Mouse (Mus musculus) forebrain, postnatal 0 days (tissue): ENCODE data around the gene Lrrc3b. TPM values are rescaled to one million over a fixed set of nuclear protein-coding genes. Genes with fewer than 3 reads are reported as not detected.

Experiments used
- ATAC-seq: fragments of 200-750 bp; cut with Nextera tagmentation; 2 replicates; pipeline ENCODE4 v1.8.0; 2017; ENCODE audit warnings: mild to moderate bottlenecking, moderate library complexity
- DNase-seq: peaks from one replicate; pipeline ENCODE4 v3.0.0-alpha.2; 2015
- H3K27ac ChIP-seq: fragments of 300-500 bp; sonication (generic); 2 replicates; pipeline ENCODE4 v1.5.1; 2014; ENCODE audit warnings: low read depth, mild to moderate bottlenecking, antibody characterized with exemption, low read length, moderate library complexity, mixed read lengths
- H3K27me3 ChIP-seq: fragments of 300-500 bp; sonication (generic); 2 replicates; pipeline ENCODE4 v1.6.1; 2014; ENCODE audit warnings: mild to moderate bottlenecking, low read length, mixed read lengths; ENCODE audit not compliant: insufficient read depth
- H3K36me3 ChIP-seq: fragments of 300-500 bp; sonication (generic); 2 replicates; pipeline ENCODE4 v1.6.1; 2014; ENCODE audit warnings: mild to moderate bottlenecking, moderate library complexity; ENCODE audit not compliant: insufficient read depth
- H3K4me1 ChIP-seq: fragments of 300-500 bp; sonication (generic); 2 replicates; pipeline ENCODE4 v1.6.1; 2014; ENCODE audit warnings: antibody characterized with exemption; ENCODE audit not compliant: insufficient read depth
- H3K4me2 ChIP-seq: fragments of 300-500 bp; sonication (generic); 2 replicates; pipeline ENCODE4 v1.6.1; 2014; ENCODE audit warnings: low read depth, mild to moderate bottlenecking, moderate library complexity
- H3K4me3 ChIP-seq: fragments of 300-500 bp; sonication (generic); 2 replicates; pipeline ENCODE4 v1.5.1; 2014; ENCODE audit warnings: low read depth, low read length, mixed read lengths
- H3K9ac ChIP-seq: fragments of 300-500 bp; sonication (generic); 2 replicates; pipeline ENCODE4 v1.6.1; 2014; ENCODE audit warnings: mild to moderate bottlenecking
- H3K9me3 ChIP-seq: fragments of 300-500 bp; sonication (generic); 2 replicates; pipeline ENCODE4 v1.6.1; 2016; ENCODE audit warnings: low read length
- CTCF ChIP-seq: sonication (generic); IDR thresholded peaks from 2 replicates; pipeline ENCODE4 v1.5.1; 2016; ENCODE audit warnings: antibody characterized with exemption, control low read depth, low read depth
- WGBS: fragments of 180-500 bp; shearing (Covaris S2); extraction: QIAGEN DNeasy Blood & Tissue Kit; methylation state at CpG from one replicate; pipeline ENCODE4 v1.1.7; 2014; 5-methylcytosine and 5-hydroxymethylcytosine counted together
- polyA plus RNA-seq: library from polyadenylated mRNA; unstranded; fragments of >200 nt; fragmentation: Nextera tagmentation; extraction: Ambion mirVana; gene quantifications from 2 replicates; pipeline ENCODE4 v1.2.1, GENCODE M21; 2015
- total RNA-seq: library from RNA; depleted of rRNA; stranded (reverse); fragments of >200 nt; gene quantifications from 2 replicates; pipeline ENCODE4 v1.2.3, GENCODE M21; 2014

Lrrc3b gene
- total and polyA plus RNA-seq, 2 experiments from 2014 or later = 21.2 to 22.5 TPM

DNA sequence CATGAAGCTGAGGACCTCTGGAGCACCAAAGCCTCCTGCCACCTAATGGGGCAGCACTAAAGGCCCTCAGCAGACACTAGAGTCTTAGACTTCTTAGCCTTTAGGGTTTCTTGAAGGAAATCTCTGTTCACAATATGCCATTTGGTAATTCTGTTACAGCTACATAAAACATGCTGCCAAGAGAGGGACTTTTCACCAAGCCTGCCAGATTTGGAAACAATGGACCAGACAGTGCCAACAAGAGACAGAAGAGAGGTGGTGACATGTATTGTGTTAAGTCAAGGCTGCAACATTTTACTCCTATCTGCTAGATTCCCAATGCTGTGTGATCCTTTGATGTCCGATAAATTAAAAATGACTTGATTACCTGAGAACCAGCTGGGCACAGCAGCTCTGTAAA is 62.0 kb downstream of the Lrrc3b start:
- H3K27ac ChIP-seq = no peak overlapping the region
- H3K27me3 ChIP-seq = no peaks in the 10 kb centered on the region
- no peak overlapping the region for H3K4me2 ChIP-seq
- 84% methylated on average over 1 of the region's 1 CpGs for WGBS
- ATAC-seq (no peak), DNase-seq (no peak)
- no peak for TF ChIP-seq CTCF
- no peaks in the 10 kb centered on the region for H3K9me3 ChIP-seq
- no peaks in the 10 kb centered on the region for H3K4me1 ChIP-seq
- H3K9ac ChIP-seq = no peak overlapping the region
- no peak overlapping the region for H3K4me3 ChIP-seq
- no peaks in the 10 kb centered on the region for H3K36me3 ChIP-seq

DNA sequence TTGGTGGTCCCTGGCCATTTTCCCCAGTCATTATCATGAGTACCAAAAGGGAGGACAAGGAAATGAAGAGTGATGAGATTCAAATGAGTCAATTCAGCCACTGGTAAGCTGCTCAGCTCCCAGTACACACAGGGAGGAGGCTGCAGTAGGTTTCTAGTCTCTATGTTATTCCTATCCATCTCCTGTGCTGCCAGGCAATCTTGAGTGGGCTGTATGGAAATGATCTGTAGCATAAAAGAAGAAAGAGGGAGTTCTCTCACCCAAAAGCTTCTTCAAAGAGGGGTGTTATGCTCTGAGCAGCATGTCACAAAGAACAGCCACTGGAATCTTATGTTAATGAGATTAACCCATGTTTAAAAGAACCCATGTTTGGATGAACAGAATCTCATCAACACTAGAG is 64.5 kb downstream of the Lrrc3b start:
- Histone ChIP-seq H3K27ac (no peak overlapping the region), H3K36me3 (no peaks in the 10 kb centered on the region), H3K4me2 (no peak overlapping the region), H3K9ac (no peak overlapping the region), H3K4me3 (no peak overlapping the region), H3K9me3 (no peaks in the 10 kb centered on the region), H3K27me3 (no peaks in the 10 kb centered on the region), H3K4me1 (no peaks in the 10 kb centered on the region)
- ATAC-seq (no peak), DNase-seq (no peak)
- no peak for TF ChIP-seq CTCF

DNA sequence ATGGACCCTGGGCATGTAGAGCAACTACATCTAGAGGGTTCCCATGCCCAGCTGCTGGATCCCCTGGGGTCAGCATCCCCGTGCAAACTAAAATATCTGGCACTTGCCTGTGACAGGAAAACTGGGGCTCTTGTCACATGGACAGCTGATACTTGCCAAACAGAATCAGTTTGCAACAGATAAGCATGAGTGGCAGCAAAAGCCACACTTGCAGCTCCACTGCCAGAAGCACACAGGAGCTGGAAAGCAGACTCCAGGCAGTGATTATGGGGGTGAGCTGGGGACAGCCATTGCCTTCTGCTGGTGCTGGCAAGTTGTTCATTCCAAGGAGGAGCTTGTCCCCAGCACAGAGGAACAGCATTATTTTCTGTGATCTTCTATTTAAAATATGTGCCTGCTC is 65.8 kb downstream of the Lrrc3b start:
- Histone ChIP-seq H3K27me3 (no peaks in the 10 kb centered on the region), H3K9ac (no peak overlapping the region), H3K9me3 (no peaks in the 10 kb centered on the region), H3K4me2 (no peak overlapping the region), H3K4me1 (no peaks in the 10 kb centered on the region), H3K36me3 (no peaks in the 10 kb centered on the region), H3K27ac (no peak overlapping the region), H3K4me3 (no peak overlapping the region)
- 35% methylated on average over 1 of the region's 1 CpGs for WGBS
- ATAC-seq (peak; percentile 78), DNase-seq (peak; percentile 13)
- TF ChIP-seq CTCF = no peak

- TF ChIP-seq CTCF = no peak
- ATAC-seq = no peak
- no peaks in the 10 kb centered on the region for H3K4me1 ChIP-seq
- H3K4me3 ChIP-seq = no peak overlapping the region
- H3K9ac ChIP-seq = no peak overlapping the region
- no peaks in the 10 kb centered on the region for H3K36me3 ChIP-seq
- DNase-seq = no peak
- no peak overlapping the region for H3K4me2 ChIP-seq
- whole genome bisulfite sequencing = 94% methylated on average over 6 of the region's 6 CpGs
- no peak overlapping the region for H3K27ac ChIP-seq
- no peaks in the 10 kb centered on the region for H3K27me3 ChIP-seq
- H3K9me3 ChIP-seq = no peaks in the 10 kb centered on the region
Measured at GRCm38 (mm10) chr14:15365045-15365444, 73.7 kb downstream of the Lrrc3b start.

DNA sequence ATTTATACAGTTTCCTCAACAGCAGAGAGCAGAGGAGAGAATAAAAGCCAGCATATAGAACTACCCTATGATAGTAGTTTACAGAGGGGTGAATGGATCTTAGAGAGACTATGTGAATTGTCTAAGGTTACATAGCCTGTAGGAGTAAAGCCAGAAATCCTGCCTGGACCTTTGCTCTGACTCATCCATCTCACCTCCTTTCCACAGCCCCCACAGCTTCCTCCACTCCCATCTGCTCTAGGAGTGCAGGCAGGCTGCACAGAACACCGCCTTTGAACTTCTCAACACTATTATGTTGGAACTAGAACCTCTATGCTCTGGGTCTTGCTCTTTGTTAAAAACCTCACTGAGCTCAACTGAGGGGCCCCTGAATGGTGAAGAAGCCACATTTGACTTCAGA is 78.9 kb downstream of the Lrrc3b start:
- Histone ChIP-seq H3K9me3 (no peaks in the 10 kb centered on the region), H3K27me3 (no peaks in the 10 kb centered on the region), H3K9ac (no peak overlapping the region), H3K27ac (no peak overlapping the region), H3K4me1 (no peaks in the 10 kb centered on the region), H3K4me3 (no peak overlapping the region), H3K36me3 (no peaks in the 10 kb centered on the region), H3K4me2 (no peak overlapping the region)
- no peak for ATAC-seq
- DNase-seq = no peak
- WGBS = 93% methylated on average over 1 of the region's 1 CpGs
- no peak for TF ChIP-seq CTCF

GRCm38 (mm10) chr14:15359134-15359533 is 79.7 kb downstream of the Lrrc3b start:
- DNase-seq (no peak), ATAC-seq (no peak)
- Histone ChIP-seq H3K4me1 (no peaks in the 10 kb centered on the region), H3K9me3 (no peaks in the 10 kb centered on the region), H3K36me3 (no peaks in the 10 kb centered on the region), H3K27me3 (no peaks in the 10 kb centered on the region), H3K9ac (no peak overlapping the region), H3K4me2 (no peak overlapping the region), H3K4me3 (no peak overlapping the region), H3K27ac (no peak overlapping the region)
- no peak for TF ChIP-seq CTCF
- 61% methylated on average over 3 of the region's 3 CpGs for WGBS

- no peak overlapping the region for H3K4me3 ChIP-seq
- ATAC-seq (peak; percentile 45; the same call in 1 of the 2 replicates), DNase-seq (peak; percentile 63)
- peak; percentile 76 for TF ChIP-seq CTCF
- H3K4me2 ChIP-seq = no peak overlapping the region
- no peak overlapping the region for H3K27ac ChIP-seq
- H3K36me3 ChIP-seq = no peaks in the 10 kb centered on the region
- H3K9ac ChIP-seq = no peak overlapping the region
- no peaks in the 10 kb centered on the region for H3K4me1 ChIP-seq
- no peaks in the 10 kb centered on the region for H3K27me3 ChIP-seq
- no peaks in the 10 kb centered on the region for H3K9me3 ChIP-seq
- 21% methylated on average over 3 of the region's 3 CpGs for WGBS
Measured at GRCm38 (mm10) chr14:15355512-15355911, 83.3 kb downstream of the Lrrc3b start.

- Histone ChIP-seq H3K9me3 (no peaks in the 10 kb centered on the region), H3K27ac (no peak overlapping the region), H3K4me1 (no peaks in the 10 kb centered on the region), H3K9ac (no peak overlapping the region), H3K36me3 (no peaks in the 10 kb centered on the region), H3K4me2 (no peak overlapping the region), H3K27me3 (no peaks in the 10 kb centered on the region), H3K4me3 (no peak overlapping the region)
- no peak for ATAC-seq
- WGBS = 79% methylated on average over 5 of the region's 5 CpGs
- no peak for DNase-seq
- TF ChIP-seq CTCF = no peak
Measured at GRCm38 (mm10) chr14:15354299-15354698, 84.5 kb downstream of the Lrrc3b start.
